Mouse (Mus musculus) forebrain, embryonic 10.5 days (tissue): ENCODE data around the gene Asrgl1. TPM values are rescaled to one million over a fixed set of nuclear protein-coding genes. Genes with fewer than 3 reads are reported as not detected.

Experiments used
- DNase-seq: peaks from one replicate; pipeline ENCODE4 v3.0.0-alpha.2; 2017; ENCODE audit warnings: low spot score; ENCODE audit errors: extremely low spot score
- H3K27ac ChIP-seq: fragments of 300-500 bp; sonication (generic); 2 replicates; pipeline ENCODE4 v1.5.1; 2016; ENCODE audit warnings: mild to moderate bottlenecking
- H3K27me3 ChIP-seq: fragments of 300-500 bp; sonication (generic); 2 replicates; pipeline ENCODE4 v1.6.1; 2016; ENCODE audit warnings: mild to moderate bottlenecking; ENCODE audit not compliant: poor library complexity, severe bottlenecking
- H3K36me3 ChIP-seq: fragments of 300-500 bp; sonication (generic); replicated peaks from 2 replicates; pipeline ENCODE4 v1.6.1; 2016; ENCODE audit warnings: mild to moderate bottlenecking, moderate library complexity
- H3K4me1 ChIP-seq: fragments of 300-500 bp; sonication (generic); 2 replicates; pipeline ENCODE4 v1.6.1; 2016
- H3K4me3 ChIP-seq: fragments of 300-500 bp; sonication (generic); 2 replicates; pipeline ENCODE4 v1.5.1; 2016; ENCODE audit warnings: mild to moderate bottlenecking, moderate library complexity
- H3K9me3 ChIP-seq: fragments of 300-500 bp; sonication (generic); 2 replicates; pipeline ENCODE4 v1.6.1; 2016; ENCODE audit warnings: mild to moderate bottlenecking, moderate library complexity
- whole genome bisulfite sequencing: fragments of 180-500 bp; shearing (Covaris S2); methylation state at CpG from one replicate; pipeline ENCODE4 v1.1.7; 2016; 5-methylcytosine and 5-hydroxymethylcytosine counted together
- polyA plus RNA-seq: library from polyadenylated mRNA; unstranded; fragments of >200 nt; fragmentation: Nextera tagmentation; extraction: Ambion mirVana; gene quantifications from 2 replicates; pipeline ENCODE4 v1.2.1, GENCODE M21; 2016

Asrgl1 gene
- polyA plus RNA-seq, 1 experiment from 2014 or later: 17.8 TPM

DNA sequence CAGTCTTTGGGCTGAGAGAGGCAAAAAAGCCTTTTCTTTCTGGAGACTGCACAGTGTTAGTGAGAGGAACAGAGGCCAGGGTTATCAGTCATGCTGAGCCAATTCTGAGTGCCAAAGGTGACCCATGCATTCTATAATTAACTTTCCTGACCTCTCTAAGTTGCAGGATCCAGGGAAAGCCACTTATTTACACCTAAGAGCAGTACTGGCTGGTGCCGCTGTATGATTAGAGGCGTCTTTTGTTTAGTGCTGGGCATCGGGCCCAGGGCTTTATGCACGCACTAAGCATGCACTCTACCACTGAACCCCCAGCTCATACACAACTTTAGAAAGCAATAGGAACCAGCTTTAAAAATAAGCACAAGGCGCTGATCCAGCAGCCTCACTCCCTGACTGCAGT is 18.2 kb downstream of the Asrgl1 start:
- no peak overlapping the region for H3K27ac ChIP-seq
- no peak for DNase-seq
- H3K4me1 ChIP-seq: no peaks in the 10 kb centered on the region
- 93% methylated on average over 5 of the region's 5 CpGs for WGBS
- H3K36me3 ChIP-seq: peaks cover 32% of the 10 kb centered on the region
- H3K9me3 ChIP-seq: no peaks in the 10 kb centered on the region
- H3K4me3 ChIP-seq: no peak overlapping the region
- H3K27me3 ChIP-seq: no peaks in the 10 kb centered on the region

DNA sequence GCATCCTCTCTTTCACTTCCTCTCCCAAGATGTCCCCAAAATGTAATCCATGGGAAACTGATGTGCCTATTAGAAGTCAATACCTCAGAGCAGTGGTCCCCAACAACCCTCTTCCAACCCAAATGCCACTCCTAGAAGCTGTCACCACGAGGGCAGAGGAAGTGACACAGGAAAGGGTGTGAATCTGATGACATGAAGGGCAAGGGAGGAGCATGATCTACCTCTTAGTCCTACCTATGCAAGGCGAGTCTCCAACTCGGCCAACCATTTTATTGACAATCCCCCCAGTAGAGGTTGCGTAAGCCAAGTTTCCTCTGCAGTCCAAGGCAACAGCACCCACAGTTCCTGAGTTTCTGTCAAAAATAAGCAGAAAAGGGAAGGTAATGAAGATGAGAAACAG is 19.2 kb downstream of the Asrgl1 start:
- peaks cover 32% of the 10 kb centered on the region for H3K36me3 ChIP-seq
- WGBS: 81% methylated on average over 4 of the region's 4 CpGs
- H3K4me1 ChIP-seq: no peaks in the 10 kb centered on the region
- no peak for DNase-seq
- no peak overlapping the region for H3K27ac ChIP-seq
- H3K27me3 ChIP-seq: no peaks in the 10 kb centered on the region
- no peak overlapping the region for H3K4me3 ChIP-seq
- H3K9me3 ChIP-seq: no peaks in the 10 kb centered on the region

GRCm38 (mm10) chr19:9112043-9112442 is 23.4 kb downstream of the Asrgl1 start:
- WGBS: 78% methylated on average over 8 of the region's 8 CpGs
- Histone ChIP-seq H3K36me3 (peaks cover 28% of the 10 kb centered on the region), H3K27ac (no peak overlapping the region), H3K27me3 (no peaks in the 10 kb centered on the region), H3K9me3 (no peaks in the 10 kb centered on the region), H3K4me1 (peaks cover 5% of the 10 kb centered on the region), H3K4me3 (no peak overlapping the region)
- no peak for DNase-seq

- Histone ChIP-seq H3K4me1 (peaks cover 14% of the 10 kb centered on the region), H3K27ac (no peak overlapping the region), H3K4me3 (no peak overlapping the region), H3K27me3 (no peaks in the 10 kb centered on the region), H3K36me3 (peaks cover 21% of the 10 kb centered on the region), H3K9me3 (no peaks in the 10 kb centered on the region)
- 60% methylated on average over 4 of the region's 4 CpGs for WGBS
- DNase-seq: peak; percentile 44
Observed at GRCm38 (mm10) chr19:9110182-9110869, 25.1 kb downstream of the Asrgl1 start.

GRCm38 (mm10) chr19:9108536-9108935 is 26.9 kb downstream of the Asrgl1 start:
- Histone ChIP-seq H3K27ac (no peak overlapping the region), H3K4me1 (peaks cover 14% of the 10 kb centered on the region), H3K9me3 (no peaks in the 10 kb centered on the region), H3K36me3 (peaks cover 10% of the 10 kb centered on the region), H3K27me3 (no peaks in the 10 kb centered on the region), H3K4me3 (no peak overlapping the region)
- 89% methylated on average over 1 of the region's 1 CpGs for WGBS
- DNase-seq: no peak

DNA sequence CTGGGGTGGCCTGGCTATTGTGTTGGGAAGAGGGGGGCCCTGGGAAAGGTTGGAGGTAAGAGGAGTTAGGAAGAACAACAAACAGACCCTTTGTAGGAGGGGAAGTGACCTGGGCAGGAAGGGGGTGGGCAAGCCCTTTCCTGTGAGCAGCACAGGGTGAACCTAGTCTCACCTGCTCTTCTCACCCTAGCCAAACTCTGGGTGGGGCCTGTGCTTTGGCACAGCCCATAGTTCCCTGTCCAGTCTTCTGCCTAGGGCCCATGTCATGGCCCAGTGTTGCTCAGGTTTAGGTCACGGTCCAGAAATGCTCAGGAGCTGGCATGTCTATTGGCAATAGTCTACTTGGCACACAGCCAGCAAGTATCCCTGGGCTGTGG is 28.1 kb downstream of the Asrgl1 start:
- peaks cover 14% of the 10 kb centered on the region for H3K4me1 ChIP-seq
- no peaks in the 10 kb centered on the region for H3K27me3 ChIP-seq
- no peaks in the 10 kb centered on the region for H3K36me3 ChIP-seq
- H3K9me3 ChIP-seq: no peaks in the 10 kb centered on the region
- H3K4me3 ChIP-seq: no peak overlapping the region
- WGBS: 81% methylated on average over 1 of the region's 1 CpGs
- no peak overlapping the region for H3K27ac ChIP-seq
- DNase-seq: no peak

GRCm38 (mm10) chr19:9106751-9107378 is 28.6 kb downstream of the Asrgl1 start:
- Histone ChIP-seq H3K27ac (no peak overlapping the region), H3K4me3 (no peak overlapping the region), H3K36me3 (no peaks in the 10 kb centered on the region), H3K27me3 (no peaks in the 10 kb centered on the region), H3K4me1 (peaks cover 14% of the 10 kb centered on the region), H3K9me3 (no peaks in the 10 kb centered on the region)
- DNase-seq: no peak
- WGBS: 68% methylated on average over 4 of the region's 4 CpGs

DNA sequence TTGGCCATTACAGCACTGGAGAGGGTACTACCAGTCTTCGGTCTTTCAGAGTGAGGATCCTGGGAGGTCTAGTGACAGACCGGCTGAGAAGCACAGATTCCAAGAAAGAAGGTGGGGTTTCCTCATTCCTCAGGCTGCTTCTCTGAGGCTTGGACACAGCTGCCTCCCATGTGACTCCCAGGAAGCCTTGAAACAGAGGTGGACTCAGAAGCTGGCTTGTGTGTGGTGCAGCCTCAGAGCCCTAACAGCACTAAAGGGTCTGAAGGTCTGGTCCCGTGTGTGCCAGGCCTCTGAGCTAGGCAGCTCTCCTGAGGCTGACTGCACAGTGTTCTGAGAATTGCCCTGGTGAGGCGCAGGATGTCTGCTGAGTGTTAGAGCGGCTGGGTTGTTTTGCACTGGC is 29.3 kb downstream of the Asrgl1 start:
- Histone ChIP-seq H3K4me1 (peaks cover 14% of the 10 kb centered on the region), H3K36me3 (no peaks in the 10 kb centered on the region), H3K4me3 (no peak overlapping the region), H3K27ac (peak overlapping the region; percentile 17; the same call in 1 of the 2 replicates), H3K9me3 (no peaks in the 10 kb centered on the region), H3K27me3 (no peaks in the 10 kb centered on the region)
- DNase-seq: no peak
- 76% methylated on average over 5 of the region's 5 CpGs for WGBS

DNA sequence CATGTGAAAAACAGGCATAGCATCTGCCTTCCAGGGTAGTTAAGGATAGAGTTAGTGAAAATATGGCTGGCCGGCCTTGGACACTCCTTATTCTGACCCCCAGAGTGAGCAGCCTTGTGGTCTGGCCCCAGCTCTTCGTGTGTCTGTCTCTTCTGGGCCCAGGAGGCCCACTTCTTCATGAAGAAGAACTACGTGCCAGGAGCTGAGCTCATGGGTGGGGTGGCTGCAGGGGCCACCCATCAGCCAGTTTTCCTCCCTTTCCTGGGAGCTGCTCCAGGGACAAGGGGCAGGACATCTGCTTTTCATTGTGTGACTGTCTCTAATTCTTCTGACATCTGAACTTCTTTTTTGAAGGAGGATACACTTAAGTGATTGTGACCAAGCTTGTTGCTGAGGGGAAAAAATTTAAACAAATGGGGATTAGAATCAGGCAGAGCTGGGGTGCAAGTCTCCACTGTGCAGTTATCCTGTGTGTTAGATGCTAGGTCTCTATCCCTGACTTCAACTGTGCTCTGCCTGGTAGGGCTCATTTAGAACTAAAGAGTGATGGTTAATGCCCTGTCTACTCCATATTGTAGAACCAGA is 30.2 kb downstream of the Asrgl1 start:
- no peaks in the 10 kb centered on the region for H3K36me3 ChIP-seq
- H3K27me3 ChIP-seq: no peaks in the 10 kb centered on the region
- WGBS: 71% methylated on average over 3 of the region's 3 CpGs
- peaks cover 14% of the 10 kb centered on the region for H3K4me1 ChIP-seq
- no peak for DNase-seq
- H3K4me3 ChIP-seq: no peak overlapping the region
- H3K27ac ChIP-seq: no peak overlapping the region
- no peaks in the 10 kb centered on the region for H3K9me3 ChIP-seq

DNA sequence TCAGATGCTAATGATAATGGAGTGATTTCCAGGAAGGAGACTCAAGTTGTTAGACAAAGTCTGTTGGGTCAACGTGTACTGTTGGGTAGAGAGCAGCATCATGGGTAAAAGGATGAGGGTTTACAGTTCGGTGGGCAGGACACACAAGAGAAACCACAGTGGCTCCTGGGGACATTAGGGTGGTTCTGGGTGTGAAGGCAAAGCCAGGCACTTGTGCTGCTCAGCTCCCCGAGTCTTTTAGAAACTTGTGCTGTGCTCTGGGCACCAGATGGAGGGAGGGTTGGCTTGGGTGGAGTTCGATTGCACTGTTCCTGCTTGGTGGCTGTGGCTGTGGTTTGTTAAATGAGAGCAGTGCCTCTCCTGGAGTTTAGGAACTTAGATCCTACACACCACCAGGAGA is 31.4 kb downstream of the Asrgl1 start:
- Histone ChIP-seq H3K4me3 (no peak overlapping the region), H3K27me3 (no peaks in the 10 kb centered on the region), H3K4me1 (peaks cover 14% of the 10 kb centered on the region), H3K9me3 (no peaks in the 10 kb centered on the region), H3K27ac (no peak overlapping the region), H3K36me3 (no peaks in the 10 kb centered on the region)
- DNase-seq: no peak
- 86% methylated on average over 4 of the region's 4 CpGs for WGBS

GRCm38 (mm10) chr19:9101062-9101457 is 34.4 kb downstream of the Asrgl1 start:
- Histone ChIP-seq H3K27me3 (no peaks in the 10 kb centered on the region), H3K4me1 (peaks cover under 1% of the 10 kb centered on the region; the same call in 1 of the 2 replicates)
- WGBS: 74% methylated on average over 2 of the region's 2 CpGs

GRCm38 (mm10) chr19:9100297-9101061 is 35.0 kb downstream of the Asrgl1 start:
- no peaks in the 10 kb centered on the region for H3K27me3 ChIP-seq
- DNase-seq: no peak
- H3K9me3 ChIP-seq: no peaks in the 10 kb centered on the region
- no peak overlapping the region for H3K4me3 ChIP-seq
- H3K36me3 ChIP-seq: no peaks in the 10 kb centered on the region
- no peak overlapping the region for H3K27ac ChIP-seq
- no peaks in the 10 kb centered on the region for H3K4me1 ChIP-seq
- 88% methylated on average over 17 of the region's 17 CpGs for WGBS

More at GRCm38 (mm10) chr19:9101062-9101457, 34.4 kb downstream of the Asrgl1 start:
- no peak for DNase-seq
- Histone ChIP-seq H3K4me3 (no peak overlapping the region), H3K9me3 (no peaks in the 10 kb centered on the region), H3K27ac (no peak overlapping the region), H3K36me3 (no peaks in the 10 kb centered on the region)

- no peak overlapping the region for H3K4me3 ChIP-seq
- no peaks in the 10 kb centered on the region for H3K4me1 ChIP-seq
- H3K36me3 ChIP-seq: no peaks in the 10 kb centered on the region
- H3K27ac ChIP-seq: no peak overlapping the region
- 90% methylated on average over 8 of the region's 8 CpGs for WGBS
- H3K27me3 ChIP-seq: no peaks in the 10 kb centered on the region
- no peak for DNase-seq
- H3K9me3 ChIP-seq: no peaks in the 10 kb centered on the region
Observed at GRCm38 (mm10) chr19:9099751-9100150, 35.7 kb downstream of the Asrgl1 start.
